Mouse (Mus musculus) gastrocnemius, adult 8-10 months (tissue): ENCODE measurements around the gene Pi4kb. TPM values are rescaled to one million over a fixed set of nuclear protein-coding genes. Genes with fewer than 3 reads are reported as not detected.
"Not testable (repeated sequence)": the region's sequence is repeated elsewhere in the genome, so short reads cannot be mapped to it uniquely, and the experiment has no call there.

Source experiments
- DNase-seq, 2 experiments: peaks; one replicate each; pipeline ENCODE4 v3.0.0; 2022; ENCODE audit warnings: low spot score in 2 of 2
- total RNA-seq, 4 experiments: library from RNA; stranded (reverse); gene quantifications; 2 replicates each; pipeline ENCODE4 v1.2.4; 2022

Gene Pi4kb
- 10 to 100 TPM; 16.7 to 22.2 (median 20.2) TPM for total RNA-seq

GRCm38 (mm10) chr3:94974528-94975422 lies at the start of gene Pi4kb:
TSS of gene Pi4kb (plus strand) at chr3:94974731.
- peak; percentile 76 to 79 for DNase-seq

GRCm38 (mm10) chr3:94926301-94926736 lies 48.2 kb upstream of the Pi4kb start:
- not testable (repeated sequence) for DNase-seq

- DNase-seq, result not testable (repeated sequence)
Measured at GRCm38 (mm10) chr3:94928979-94929378, 45.6 kb upstream of the Pi4kb start.

- DNase-seq, result not testable (repeated sequence)
Measured at GRCm38 (mm10) chr3:94930386-94931266, 43.9 kb upstream of the Pi4kb start.

- not testable (repeated sequence) for DNase-seq
Measured at GRCm38 (mm10) chr3:94931427-94932082, 43.0 kb upstream of the Pi4kb start.

GRCm38 (mm10) chr3:94932279-94932678 lies 42.3 kb upstream of the Pi4kb start:
- DNase-seq, result not testable (repeated sequence)

GRCm38 (mm10) chr3:94932809-94933564 lies 41.5 kb upstream of the Pi4kb start, which contains the start of gene Selenbp1:
TSS of gene Selenbp1 (plus strand) at chr3:94933056.
- DNase-seq, result peak; percentile 80 to 83

GRCm38 (mm10) chr3:94933604-94934003 lies 40.9 kb upstream of the Pi4kb start:
- not testable (repeated sequence) for DNase-seq

GRCm38 (mm10) chr3:94934564-94934963 lies 40.0 kb upstream of the Pi4kb start:
- DNase-seq, result not testable (repeated sequence)

GRCm38 (mm10) chr3:94935332-94935731 lies 39.2 kb upstream of the Pi4kb start:
- DNase-seq, result peak; percentile 44 to 56

GRCm38 (mm10) chr3:94936147-94936546 lies 38.4 kb upstream of the Pi4kb start:
- DNase-seq, result not testable (repeated sequence)

- DNase-seq, result not testable (repeated sequence)
Measured at GRCm38 (mm10) chr3:94937194-94937593, 37.3 kb upstream of the Pi4kb start.

- not testable (repeated sequence) for DNase-seq
Measured at GRCm38 (mm10) chr3:94940033-94940432, 34.5 kb upstream of the Pi4kb start.

GRCm38 (mm10) chr3:94942211-94942967 lies 32.1 kb upstream of the Pi4kb start:
- DNase-seq, result not testable (repeated sequence)

GRCm38 (mm10) chr3:94943706-94944105 lies 30.8 kb upstream of the Pi4kb start:
- not testable (repeated sequence) for DNase-seq

- no peak for DNase-seq
Measured at GRCm38 (mm10) chr3:94948066-94948614, 26.4 kb upstream of the Pi4kb start.

- no peak for DNase-seq
Measured at GRCm38 (mm10) chr3:94949645-94950044, 24.9 kb upstream of the Pi4kb start.

GRCm38 (mm10) chr3:94952806-94953205 lies 21.7 kb upstream of the Pi4kb start:
- DNase-seq, result no peak

GRCm38 (mm10) chr3:94953384-94953763 lies 21.2 kb upstream of the Pi4kb start:
- no peak for DNase-seq
